Mouse (Mus musculus) thymus, postnatal 25 days (tissue): ENCODE measurements around the gene Hbs1l.

ENCODE experiments used
- DNase-seq: peaks from one replicate; pipeline ENCODE4 v3.0.0; 2022

The Hbs1l gene

DNA sequence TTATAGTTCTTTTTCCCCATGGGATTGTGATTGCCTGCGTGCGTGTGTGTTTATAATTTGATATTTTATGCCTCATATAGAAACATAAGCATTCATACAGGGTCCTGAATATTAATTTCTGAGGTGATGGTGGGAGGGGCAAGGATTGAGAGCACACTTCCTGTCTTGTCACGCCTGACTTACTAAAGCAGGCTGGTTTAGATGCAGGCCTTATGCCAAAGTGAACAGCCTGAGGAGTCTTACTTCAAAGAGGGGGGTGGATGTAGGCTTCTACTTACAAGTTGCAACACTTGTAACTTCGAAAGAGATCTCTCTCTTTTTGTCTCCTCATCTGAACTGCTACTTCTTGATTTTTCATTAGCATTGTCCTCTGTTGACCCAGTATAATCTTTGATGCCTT is 18.0 kb downstream of the Hbs1l start:
- DNase-seq = no peak

DNA sequence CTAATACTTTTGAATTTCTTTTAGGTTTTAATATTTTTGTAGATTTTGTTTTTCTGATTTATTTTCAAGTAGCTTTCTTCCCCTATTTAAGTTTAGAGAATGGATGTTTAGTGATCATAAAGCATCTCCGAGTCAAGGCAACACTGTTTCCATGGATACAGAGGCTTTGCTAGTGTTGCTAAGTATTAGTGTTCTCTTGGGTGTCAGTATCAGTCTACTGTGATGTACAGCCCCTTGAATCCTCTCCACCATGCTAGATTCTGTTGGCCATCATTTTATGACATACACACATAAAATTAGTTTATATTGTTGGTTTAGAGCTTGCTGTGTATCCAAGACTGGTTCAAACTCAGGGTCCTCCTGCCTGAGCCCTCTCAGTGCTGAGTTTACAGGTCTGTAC is 20.3 kb downstream of the Hbs1l start:
- no peak for DNase-seq

DNA sequence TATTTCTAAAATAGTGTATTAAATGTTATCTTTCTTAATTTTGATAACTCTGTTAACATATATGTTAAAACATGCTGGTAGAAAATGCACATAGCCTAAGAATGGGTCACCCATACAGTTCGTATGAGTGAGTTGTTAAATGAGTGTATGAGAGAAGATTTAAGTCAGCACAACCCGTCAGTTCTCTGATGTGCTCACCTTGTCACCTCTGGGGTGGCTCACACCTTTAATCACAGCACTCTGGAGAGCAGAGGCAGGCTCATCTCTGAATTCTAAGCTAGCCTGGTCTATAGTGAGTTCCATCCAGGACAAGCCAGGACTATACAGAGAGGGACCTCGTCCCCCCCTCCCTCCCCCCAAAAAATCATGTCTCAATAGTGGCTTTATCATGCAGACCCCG is 22.5 kb downstream of the Hbs1l start:
- DNase-seq = no peak

DNA sequence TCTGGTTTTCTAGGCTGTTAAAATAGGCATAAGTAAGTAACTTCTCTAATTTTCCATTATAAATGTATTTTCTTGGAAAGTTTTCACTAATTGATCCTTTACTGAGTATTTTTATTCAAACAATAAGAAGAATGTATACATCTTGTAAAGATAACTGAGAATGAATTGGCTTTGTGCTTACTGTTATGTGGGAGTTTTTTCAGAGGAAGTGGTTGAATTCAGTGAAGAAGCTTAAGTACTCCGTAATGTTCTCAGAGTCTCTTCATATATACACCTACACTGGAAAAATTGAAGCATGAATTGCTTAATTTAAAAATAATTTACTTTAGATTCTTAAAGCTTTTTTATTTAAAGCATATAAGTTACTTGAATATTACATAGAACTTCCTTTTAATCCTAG is 23.2 kb downstream of the Hbs1l start:
- no peak for DNase-seq

DNA sequence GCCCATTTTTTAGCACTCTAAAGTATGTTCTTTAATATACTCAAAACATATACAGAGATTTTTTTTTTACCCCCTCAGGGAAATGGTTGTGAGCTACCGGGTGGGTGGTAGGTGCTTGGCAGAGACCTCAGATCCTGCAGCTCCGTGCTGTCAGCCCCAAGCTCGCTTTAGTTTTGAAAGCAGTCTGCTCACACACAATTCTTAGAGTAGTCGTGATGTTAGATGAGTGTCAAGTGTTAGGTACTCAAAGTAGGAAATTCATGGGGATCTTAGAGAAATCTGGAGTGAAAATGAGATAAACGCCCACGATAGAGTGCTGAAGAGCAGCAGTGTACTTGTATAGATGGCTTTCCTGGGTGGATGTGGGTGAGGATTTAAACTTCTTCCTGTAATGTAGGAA is 24.8 kb downstream of the Hbs1l start:
- DNase-seq = no peak

DNA sequence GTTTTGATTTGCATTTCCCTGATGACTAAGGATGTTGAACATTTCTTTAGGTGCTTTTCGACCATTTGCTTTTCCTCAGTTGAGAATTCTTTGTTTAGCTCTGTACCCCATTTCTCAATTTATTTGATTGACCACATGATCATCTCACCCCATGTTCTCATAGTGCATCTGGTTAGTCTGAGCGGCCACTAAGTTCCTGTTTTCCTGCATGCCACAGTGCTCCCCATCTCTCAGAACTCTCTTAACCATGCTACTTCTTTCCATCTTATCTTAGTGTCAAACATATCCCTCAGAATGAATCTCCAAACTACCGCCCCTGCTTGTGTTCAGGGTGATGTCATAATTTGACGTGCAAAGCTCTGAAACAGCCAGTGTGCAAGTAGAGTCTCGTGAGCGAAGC is 30.6 kb downstream of the Hbs1l start:
- no peak for DNase-seq

DNA sequence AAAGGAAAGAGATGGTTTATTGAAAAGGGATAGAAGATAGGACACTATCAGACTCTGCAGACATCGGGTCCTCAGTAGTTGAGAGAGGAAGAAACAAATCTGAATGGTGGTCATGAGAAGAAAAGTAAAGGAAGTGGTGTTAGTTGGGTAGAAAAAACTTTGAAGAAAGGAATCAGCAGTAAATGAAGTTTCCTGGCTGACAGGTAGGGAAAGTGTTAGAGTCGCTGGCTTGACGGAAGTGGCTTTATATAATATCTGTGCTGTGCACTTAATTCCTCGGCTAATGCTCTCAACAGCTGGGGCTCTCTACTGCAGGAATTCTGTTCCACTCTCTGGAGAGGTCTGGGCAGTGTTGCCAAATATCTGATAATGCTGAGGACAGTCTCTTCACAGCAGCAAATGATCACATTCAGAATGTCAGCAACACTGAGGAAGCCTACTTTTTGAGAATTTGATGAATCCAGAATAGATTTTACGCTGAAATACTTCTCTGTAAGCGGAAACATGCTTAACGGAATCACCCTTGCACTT is 31.9 kb downstream of the Hbs1l start:
- no peak for DNase-seq

DNA sequence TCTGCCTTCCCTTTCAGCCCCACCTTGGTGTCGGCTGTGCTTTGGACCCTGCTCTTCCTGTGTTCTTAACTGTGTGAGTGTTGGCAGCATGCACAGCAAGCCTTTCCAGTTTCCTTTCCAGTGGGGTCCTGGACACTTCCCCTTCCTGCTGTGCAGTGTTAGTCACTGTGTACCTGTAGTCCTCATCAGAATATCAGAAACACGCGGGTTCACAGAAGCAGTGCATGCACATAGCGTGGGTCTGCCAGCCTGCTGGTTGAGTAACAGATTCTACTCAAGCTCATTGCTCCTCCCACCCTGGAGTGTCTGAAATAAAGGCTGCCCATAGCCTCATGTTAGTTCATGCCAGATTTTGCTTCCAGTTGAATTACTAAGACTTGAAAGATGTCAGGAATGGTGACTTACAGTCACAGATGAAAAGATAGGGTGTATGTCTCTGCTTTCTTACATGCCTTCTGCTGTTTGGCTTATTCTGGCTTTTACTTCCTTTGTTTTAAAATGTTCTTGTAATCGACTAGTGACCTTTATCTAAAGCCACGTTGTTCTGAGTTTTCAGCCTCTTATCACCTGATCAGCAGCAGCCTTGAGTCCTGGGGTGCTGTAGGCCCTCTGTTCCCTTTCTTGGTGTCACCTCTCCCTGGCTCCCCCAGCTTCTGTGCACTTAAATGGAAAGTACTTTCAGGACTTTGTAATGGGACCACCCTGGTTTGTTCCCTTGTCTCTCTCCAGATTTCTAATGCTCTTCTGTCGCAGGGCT is 38.7 kb downstream of the Hbs1l start:
- DNase-seq = no peak

DNA sequence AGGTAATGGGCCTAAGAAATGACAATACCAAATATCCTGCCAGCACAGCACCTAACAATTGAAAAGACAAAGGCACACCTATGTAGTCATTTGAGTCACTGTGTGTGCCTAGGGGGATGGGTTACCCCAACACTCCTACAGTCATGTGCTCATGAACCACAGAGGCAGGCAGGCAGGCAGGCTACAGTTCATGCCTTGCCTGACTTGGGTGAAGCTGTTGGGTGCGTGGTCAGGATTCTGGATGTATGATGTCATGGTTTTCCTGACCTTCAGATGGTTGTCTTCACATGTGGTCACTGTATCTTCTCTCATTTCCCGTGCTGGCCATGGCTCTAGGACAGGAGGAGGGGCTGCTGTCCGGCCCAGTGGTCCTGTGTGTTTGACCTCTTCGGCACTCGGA is 39.8 kb downstream of the Hbs1l start:
- no peak for DNase-seq

DNA sequence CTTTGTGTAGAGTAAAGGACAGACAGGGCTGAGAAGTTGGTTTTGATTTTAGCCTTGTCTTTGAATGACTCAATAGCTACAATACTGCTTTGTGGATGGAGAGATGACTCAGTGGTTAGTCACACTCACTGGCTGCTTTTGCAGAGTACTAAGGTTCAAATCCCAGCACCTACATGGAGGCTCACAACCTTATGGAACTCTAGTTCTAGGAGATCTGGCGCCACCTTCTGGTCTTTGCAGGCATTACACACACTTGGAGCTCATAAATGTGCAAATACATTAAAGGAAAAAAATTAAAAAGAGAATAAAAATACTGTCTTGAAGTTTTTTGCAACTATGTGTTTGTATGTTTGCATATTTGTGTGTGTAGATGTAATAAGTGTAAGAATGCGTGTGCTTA is 41.4 kb downstream of the Hbs1l start:
- DNase-seq = peak; percentile 73

DNA sequence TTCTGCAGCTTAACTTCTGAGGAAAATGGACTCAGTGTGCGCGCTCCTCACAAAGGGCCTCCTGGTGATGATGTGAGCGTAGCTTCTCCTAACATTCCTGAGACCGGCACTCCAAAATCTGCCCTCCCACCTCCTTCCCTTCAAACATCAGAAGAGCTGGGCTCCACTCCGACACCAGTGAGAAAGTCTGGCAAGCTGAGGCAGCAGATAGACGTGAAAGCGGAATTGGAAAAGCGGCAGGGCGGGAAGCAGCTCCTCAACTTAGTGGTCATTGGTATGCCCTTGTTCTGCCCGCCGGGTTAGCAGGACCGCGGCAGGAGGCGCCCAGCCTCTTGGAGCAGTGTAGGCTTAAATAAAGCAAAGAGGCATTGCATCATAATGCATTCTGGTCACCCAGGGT is 45.9 kb downstream of the Hbs1l start:
- no peak for DNase-seq

DNA sequence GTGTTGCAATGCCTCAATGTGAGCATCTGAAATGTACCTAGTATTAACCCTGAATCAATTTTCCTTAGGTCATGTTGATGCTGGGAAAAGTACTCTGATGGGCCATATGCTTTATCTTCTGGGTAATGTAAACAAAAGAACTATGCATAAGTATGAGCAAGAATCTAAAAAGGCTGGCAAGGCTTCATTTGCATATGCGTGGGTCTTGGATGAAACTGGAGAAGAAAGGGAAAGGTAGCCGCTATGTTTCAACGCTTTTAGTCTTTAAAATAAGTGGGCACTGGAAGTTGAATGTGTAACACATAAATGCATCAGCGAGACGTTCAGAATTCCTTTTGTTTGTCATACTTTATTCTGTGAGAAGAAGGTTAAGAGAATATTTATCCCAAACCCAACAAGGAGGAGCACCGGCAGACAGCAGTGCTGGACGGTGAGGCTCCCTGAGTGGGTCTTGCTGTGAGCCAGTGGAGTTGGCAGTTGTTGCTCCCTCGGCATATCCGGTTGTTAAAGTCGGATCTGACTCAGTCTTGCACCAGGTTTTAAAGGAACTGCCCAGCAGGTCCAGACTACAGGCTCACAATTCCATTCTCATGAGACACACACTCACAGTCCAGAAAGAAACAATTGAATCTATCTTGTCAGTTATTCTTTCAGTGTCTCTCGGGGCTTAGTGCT is 46.7 kb downstream of the Hbs1l start:
- DNase-seq = no peak

DNA sequence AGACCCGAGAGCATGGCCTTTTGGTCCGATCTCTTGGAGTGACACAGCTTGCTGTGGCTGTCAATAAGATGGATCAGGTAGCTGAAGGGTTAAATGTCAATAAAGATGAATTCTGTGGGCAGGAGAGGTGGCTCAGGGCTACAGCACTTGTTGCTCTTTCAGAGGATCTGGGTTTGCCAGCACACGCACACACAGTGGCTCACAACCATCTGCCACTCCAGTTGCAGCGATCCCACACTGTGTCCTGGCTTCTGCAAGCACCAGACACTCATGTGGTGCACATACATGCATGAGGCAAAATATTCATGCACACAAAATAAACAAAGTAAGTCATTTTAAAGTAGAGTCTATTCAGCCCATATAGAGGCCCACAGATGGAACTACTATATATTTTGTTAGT is 51.6 kb downstream of the Hbs1l start:
- DNase-seq = no peak

DNA sequence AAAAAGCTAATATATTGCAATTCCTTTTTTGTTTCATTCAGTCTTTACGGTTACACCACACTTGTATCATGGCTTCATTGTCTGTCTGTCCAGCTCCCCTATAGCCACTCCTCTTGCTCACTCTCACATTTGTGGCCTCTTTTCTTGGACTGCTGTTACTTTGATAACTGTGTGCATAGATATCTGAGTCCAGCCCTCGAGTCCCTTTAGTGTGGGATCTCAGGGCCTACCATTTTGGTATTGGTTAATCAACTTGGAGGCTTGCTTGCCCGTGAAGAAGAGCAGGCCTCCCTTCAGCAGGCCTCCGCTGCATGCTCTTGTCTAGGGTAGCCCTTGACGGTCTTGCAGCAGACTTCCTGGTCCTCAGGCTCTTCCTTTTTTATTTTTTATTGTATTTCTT is 53.7 kb downstream of the Hbs1l start:
- DNase-seq = no peak

DNA sequence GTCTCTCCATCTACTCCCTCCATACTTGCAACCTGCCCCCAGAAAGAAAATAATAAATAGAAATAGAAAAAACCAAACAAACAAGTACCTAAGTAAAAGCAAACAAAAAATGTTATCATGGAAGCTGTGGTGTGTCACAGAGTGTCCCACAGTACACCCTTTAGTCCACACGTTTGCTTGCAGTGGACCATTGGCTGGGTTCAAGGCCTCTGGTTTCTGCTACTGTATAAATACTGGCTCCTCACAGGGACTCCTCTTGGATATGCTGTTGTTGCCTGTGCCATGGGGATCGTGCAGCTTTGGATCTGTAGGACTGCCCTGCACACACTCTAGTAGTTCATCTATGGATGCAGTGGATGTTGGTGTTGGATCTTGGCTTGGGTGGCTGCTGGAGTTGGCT is 54.2 kb downstream of the Hbs1l start:
- DNase-seq = no peak

DNA sequence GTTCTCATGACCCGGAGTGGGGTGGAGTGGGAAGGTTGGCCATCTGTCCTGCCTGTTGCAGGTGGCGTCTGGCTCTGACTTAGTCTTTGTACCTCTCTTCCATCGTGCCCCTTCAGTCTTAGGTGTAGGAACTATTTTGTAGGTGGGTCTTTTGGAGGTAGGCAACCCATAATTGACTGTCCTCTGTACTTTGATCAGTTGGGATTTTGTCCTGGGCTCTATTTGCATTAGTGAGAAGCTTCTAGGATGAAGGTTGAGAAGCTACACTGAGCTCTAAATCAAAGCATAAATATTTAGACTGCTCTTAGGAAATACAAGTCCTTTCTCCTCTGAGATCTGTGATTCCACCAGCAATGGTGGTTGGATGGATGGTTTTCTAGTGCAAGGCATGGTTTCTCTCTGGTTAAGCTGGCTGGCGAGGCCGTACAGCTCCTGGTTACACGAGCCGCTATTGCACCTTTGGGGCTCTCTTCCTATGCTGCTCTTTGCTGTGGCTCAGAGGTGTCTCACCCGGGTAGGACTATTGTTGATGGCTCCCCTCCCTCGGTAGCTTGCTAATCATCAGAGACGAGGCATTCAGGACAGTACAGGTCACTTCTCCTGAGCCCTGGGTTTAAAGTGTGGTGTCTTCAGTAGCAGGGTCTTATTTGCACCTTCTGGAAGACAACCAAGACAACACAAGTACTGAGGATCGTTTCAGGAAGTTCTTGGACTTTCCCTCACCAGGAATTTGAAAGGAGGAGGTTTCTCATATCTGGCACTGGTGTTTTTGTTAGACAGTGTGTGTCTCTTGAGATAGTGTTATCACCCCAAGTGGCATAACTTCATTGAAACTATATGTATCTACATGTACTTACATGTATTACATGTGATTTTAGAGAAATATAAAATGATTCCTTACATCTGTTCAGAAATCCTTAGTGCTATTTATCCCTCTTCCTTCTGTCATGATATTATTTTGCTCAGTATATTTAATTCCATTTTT is 55.0 kb downstream of the Hbs1l start:
- no peak for DNase-seq

DNA sequence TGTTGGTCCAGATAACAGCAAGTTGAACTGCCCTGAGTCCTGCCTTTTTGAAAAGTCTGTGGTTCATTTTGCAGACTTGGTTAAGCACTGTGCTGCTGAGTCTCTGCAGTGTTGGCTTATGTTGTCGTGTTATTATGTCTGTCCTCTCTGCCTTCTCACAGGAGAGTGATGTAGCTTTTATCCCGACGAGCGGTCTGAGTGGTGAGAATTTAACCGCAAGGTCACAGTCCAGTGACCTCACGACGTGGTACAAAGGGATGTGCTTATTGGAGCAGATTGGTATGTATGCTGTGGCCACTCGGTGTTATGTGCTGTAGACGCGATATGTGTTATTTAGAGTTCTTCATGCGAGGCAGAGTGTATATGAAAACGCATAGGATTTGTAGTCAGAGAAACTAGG is 56.0 kb downstream of the Hbs1l start:
- no peak for DNase-seq

DNA sequence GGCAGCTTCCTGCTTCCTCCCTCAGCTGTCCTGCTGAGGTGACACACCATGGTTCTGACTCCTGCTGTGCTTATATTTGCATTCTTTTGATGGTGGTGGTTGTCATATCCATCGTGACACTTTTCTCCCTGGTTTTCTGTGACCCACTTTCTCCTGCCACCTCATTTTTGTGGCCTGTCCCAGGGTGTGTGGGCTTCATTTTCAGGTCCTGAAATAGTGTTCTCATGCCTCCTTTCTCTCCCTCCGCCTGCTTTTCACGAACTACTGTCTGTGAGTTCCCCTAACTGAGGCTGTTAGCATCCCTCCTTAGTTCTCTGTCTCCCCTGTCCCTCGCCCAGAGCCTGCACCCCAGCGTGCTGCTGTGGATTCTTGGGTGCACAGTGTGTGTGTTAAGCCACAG is 58.1 kb downstream of the Hbs1l start:
- DNase-seq = no peak

DNA sequence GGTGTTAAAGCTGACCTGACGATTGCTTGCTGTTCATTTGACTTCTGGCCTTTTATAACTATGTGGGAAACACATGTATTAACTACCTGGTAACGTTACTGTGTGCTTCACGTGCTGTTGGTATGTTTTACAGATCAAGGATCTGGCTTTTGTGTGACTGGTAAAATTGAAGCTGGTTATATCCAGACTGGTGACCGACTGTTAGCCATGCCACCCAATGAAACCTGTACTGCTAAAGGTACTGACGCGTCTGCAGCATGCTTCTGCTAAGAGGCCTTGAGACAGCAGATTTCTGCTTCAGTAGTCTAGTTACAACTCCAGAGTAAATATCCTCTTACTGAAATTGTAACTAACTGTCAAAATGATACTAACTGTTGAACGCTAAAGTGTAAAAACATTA is 58.7 kb downstream of the Hbs1l start:
- DNase-seq = no peak

DNA sequence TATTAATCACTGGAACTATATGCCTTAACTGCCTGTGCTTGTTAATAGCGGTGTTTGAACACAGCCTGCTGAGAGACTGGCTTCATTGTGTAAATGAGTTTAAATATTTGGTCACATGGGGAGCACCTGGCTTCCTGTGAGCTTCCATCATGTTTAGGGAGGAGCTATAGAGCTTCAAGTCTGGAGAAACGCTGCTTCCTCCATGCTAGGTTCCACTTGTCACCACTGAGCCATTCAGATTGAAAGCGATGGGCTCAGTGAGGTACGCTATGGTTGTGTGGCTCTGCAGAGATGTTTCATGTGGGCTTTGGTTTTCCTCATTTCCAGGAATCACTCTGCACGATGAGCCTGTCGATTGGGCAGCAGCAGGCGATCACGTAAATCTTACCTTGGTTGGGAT is 62.2 kb downstream of the Hbs1l start:
- no peak for DNase-seq

DNA sequence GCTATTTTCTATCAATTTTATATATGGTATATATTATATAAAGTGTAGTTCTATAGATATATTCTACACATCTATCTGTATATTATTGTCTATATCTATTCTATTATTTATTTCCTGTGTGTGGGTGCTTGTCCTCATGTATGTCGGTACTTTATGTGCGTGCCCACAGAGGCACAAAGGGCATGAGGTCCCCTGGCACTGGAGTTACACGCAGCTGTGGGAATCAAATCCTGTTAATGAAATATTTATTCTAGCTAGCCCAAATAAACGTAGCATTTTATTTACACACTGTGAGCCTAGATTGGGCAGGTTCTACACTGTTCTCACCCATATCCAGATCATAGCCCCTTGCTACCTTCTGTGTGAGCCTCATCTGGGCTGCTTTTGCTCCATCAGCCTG is 63.3 kb downstream of the Hbs1l start:
- no peak for DNase-seq

DNA sequence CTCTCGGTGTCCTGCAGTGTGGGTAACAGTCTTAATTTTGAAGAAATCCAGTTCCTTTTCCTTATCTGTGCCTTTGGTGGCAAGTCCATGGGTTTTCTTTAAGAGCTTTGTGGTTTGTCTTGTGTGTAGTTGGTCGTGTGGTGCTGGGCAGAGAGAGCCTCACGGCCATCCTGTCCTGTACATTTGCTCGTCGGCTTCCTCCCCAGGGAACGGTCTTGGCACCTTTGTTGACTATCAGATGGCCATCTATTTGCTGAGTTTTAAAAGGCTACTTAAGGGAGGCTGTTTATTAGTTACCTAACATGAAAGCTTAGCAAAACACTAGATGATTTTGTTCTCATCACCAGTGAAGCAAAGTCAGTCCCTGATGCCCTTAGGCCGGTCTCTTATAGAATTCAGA is 66.1 kb downstream of the Hbs1l start:
- no peak for DNase-seq

DNA sequence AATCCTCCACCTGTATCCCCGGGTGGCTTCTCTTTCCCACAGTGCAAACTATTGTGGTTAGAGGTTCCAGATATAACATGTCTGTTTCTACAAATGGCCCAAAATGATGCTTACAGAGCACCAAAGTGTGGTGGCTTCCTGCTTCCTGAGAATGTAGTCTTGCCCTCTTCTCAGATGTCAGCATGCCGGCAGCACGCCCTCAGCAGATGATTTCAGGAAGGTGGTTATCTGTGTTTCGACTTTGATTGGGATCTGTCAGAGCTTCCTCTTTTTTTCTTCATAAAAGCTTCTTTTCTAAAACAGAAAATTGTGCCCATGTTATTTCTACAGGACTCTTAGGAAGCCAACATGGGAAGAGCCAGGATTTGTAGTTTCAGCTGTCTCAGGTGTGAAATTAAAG is 67.5 kb downstream of the Hbs1l start:
- no peak for DNase-seq

DNA sequence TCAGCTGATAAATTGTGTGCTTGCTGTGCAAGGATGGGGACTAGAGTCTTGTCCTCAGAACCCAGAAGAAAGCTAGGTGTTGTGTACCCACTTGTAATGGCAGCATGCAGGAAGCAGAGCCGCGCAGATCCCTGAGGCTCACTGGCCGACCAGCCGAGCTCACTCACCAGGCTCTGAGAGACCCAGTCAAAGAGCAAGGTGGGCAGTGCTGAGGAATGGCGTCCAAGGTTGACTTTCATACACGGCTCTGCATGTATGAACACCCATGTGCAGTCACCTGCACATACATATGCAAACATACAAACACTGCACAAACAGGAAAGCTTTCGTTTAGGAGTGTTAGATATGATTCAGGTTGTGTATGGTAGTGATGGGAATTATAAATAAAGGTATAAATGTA is 69.2 kb downstream of the Hbs1l start:
- DNase-seq = no peak
